Mouse (Mus musculus): Measurements from ENCODE around the gene Lrrc20. TPM values are rescaled to one million over a fixed set of nuclear protein-coding genes. Genes with fewer than 3 reads are reported as not detected.

Gene Lrrc20
- polyA plus RNA-seq, 1 experiment from 2014 or later: 9.1 TPM

DNA sequence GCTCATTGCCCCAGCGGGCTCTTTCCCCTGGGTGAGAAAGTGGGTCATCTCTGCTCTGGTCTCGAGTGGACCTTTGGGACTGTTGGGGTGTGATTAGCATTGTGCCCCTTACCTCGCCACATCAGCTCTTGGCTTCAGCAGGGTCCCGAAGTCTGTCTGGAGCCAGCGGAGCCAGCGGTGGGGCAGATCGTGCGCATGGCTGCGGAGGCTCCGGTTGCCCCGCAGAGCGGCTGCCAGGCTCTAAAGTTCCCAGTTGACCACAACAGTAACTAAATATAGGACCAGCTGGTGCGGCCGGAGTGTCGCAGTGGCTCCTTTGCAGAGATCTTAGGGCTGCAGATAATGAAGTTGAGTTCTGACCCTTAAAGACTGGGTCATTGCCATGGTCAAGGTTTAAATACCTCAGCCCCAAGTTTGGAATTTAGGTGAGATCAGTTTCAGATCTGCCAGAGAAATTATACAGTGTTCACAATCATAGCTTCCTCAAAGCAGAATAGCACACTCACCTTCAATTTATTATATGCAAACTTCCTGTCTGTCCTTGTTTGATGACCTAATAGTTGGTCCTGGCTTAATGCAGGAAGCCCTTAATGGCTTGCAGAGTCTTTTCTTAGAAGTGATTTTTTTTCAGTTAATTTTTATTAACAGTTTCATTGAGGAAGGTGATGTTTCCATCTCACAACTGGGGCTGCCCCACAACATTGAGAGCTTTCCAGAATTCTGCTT, 1.0 kb downstream of the Lrrc20 start:
- H3K9me3 ChIP-seq (replicated peaks): no peaks in the 10 kb centered on the region
- no peak for ATAC-seq
- H3K9ac ChIP-seq: peak overlapping the region; percentile 80
- 4% methylated on average over 15 of the region's 15 CpGs for WGBS (ENCODE audit: insufficient replicate concordance)
- H3K4me2 ChIP-seq: peak overlapping the region; percentile 99
- peaks cover 37% of the 10 kb centered on the region for H3K4me1 ChIP-seq
- H3K27ac ChIP-seq: peak overlapping the region; percentile 93
- H3K36me3 ChIP-seq: no peaks in the 10 kb centered on the region
- H3K4me3 ChIP-seq: peak overlapping the region; percentile 75
- H3K27me3 ChIP-seq (replicated peaks): no peaks in the 10 kb centered on the region

DNA sequence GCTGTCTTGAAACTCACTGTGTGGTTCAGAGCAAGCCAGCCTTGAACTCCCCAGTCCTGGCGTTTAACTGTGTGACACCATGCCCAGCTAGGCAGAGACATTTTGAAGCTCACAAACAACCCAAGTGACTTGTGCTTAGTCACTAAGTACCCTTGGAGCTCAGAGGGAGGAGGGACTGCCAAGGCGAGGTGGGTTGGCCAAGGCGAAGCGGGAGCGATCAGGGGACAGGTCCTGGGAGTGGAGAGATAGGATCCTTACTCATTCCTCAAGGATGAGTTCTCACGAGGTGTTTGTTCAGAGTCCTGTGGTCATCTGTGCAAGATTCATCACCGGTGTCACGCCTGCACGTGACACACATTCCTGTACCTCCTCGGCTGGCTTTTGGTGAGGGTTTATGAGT, 3.9 kb downstream of the Lrrc20 start:
- WGBS (ENCODE audit: insufficient replicate concordance): 80% methylated on average over 10 of the region's 10 CpGs
- Histone ChIP-seq H3K27me3 (replicated peaks) (no peaks in the 10 kb centered on the region), H3K36me3 (no peaks in the 10 kb centered on the region), H3K27ac (no peak overlapping the region), H3K4me3 (no peak overlapping the region), H3K4me1 (peaks cover 40% of the 10 kb centered on the region), H3K4me2 (no peak overlapping the region), H3K9ac (no peak overlapping the region), H3K9me3 (replicated peaks) (no peaks in the 10 kb centered on the region)
- no peak for ATAC-seq

DNA sequence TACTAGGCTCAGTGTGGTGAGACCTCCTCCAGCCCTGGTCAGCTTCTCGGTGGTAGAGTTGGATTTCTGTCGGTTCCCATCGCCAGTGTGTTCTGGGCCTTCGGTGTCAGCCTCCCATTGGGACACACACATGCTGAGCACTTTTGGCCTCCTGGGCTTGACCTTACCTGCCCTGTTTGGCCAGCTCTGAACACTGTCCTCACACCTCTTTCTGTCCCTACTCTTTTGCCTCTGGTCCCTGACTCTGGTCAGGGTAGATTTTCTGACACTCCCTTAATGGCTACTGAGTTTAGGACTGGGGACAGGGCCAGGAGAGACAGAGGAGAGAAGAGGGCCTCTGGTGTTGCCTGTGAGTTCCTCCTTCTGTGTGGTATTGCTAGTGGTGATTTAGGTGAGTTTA, 4.3 kb downstream of the Lrrc20 start:
- Histone ChIP-seq H3K27ac (no peak overlapping the region), H3K9me3 (replicated peaks) (no peaks in the 10 kb centered on the region), H3K36me3 (no peaks in the 10 kb centered on the region), H3K9ac (no peak overlapping the region), H3K27me3 (replicated peaks) (no peaks in the 10 kb centered on the region), H3K4me1 (peaks cover 41% of the 10 kb centered on the region), H3K4me3 (no peak overlapping the region), H3K4me2 (no peak overlapping the region)
- 73% methylated on average over 4 of the region's 4 CpGs for WGBS (ENCODE audit: insufficient replicate concordance)
- ATAC-seq: no peak

DNA sequence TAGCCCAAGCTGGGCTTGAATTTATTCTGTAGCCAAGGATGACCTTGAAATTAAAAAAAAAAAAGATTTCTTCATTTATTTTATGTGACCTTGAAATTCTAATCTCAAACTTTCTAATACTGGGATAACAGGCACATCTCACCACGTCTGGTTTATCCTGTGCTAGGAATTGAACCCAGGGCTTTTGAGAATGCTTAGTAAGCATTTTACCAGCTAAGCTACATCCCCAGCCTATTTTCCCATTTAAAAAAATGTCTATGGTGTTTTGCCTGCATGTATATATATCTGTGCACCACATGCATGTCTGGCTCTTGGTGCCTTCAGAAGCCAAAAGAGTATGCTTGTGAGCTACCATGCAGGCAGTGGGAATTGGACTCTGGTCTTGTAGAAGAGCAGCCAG, 4.9 kb downstream of the Lrrc20 start:
- 35% methylated on average over 1 of the region's 1 CpGs for WGBS (ENCODE audit: insufficient replicate concordance)
- H3K9me3 ChIP-seq (replicated peaks): no peaks in the 10 kb centered on the region
- no peak for ATAC-seq

DNA sequence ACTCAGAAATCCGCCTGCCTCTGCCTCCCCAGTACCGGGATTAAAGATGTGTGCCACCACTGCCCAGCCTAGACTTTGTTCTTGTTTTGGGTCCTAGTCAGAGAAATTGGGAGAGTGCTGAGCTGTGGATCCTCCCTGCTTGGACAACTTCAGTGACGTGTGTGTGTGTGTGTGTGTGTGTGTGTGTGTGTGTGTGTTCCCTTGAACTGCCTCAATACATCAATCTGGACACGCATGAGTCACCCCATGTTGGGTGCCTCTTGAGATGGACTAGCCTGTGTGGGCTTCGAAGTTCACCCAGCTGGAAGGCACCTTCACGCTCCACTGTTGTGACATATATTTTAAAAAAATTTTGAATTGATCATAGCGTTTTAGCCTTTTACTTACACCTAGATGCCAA, 7.2 kb downstream of the Lrrc20 start:
- no peak overlapping the region for H3K4me3 ChIP-seq
- 83% methylated on average over 7 of the region's 7 CpGs for WGBS (ENCODE audit: insufficient replicate concordance)

More for the DNA sequence above, 4.9 kb downstream of the Lrrc20 start:
- Histone ChIP-seq H3K4me3 (no peak overlapping the region), H3K27ac (no peak overlapping the region), H3K36me3 (no peaks in the 10 kb centered on the region), H3K27me3 (replicated peaks) (no peaks in the 10 kb centered on the region), H3K4me1 (peaks cover 37% of the 10 kb centered on the region), H3K9ac (no peak overlapping the region), H3K4me2 (no peak overlapping the region)

DNA sequence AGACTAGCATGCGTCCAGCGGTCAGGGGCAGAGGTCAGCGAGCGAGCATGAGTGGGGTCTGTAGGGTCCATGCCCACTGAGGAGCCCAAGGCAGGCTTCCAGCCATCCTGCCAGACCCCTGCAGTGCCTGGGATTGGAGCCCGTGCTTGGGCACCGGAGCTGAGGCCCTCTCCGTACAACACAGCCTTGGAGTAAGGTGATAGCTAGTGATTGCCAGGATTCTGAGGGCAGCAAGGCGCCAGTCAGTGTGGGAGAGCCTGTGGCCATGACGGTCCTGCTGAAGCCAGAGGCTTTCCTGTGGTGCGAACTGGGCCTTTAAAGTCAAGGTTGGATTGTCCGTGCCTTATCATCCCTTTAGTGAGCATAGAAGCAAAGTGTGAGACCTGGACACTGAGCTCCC, 9.2 kb downstream of the Lrrc20 start:
- H3K27ac ChIP-seq: no peak overlapping the region
- no peak overlapping the region for H3K4me3 ChIP-seq
- peaks cover 36% of the 10 kb centered on the region for H3K4me1 ChIP-seq
- no peak overlapping the region for H3K9ac ChIP-seq
- ATAC-seq: no peak
- H3K9me3 ChIP-seq (replicated peaks): no peaks in the 10 kb centered on the region
- 82% methylated on average over 11 of the region's 11 CpGs for WGBS (ENCODE audit: insufficient replicate concordance)
- no peak overlapping the region for H3K4me2 ChIP-seq
- H3K36me3 ChIP-seq: no peaks in the 10 kb centered on the region
- no peaks in the 10 kb centered on the region for H3K27me3 ChIP-seq (replicated peaks)

More for the DNA sequence above, 7.2 kb downstream of the Lrrc20 start:
- no peak for ATAC-seq
- H3K27ac ChIP-seq: no peak overlapping the region
- peaks cover 30% of the 10 kb centered on the region for H3K4me1 ChIP-seq
- H3K4me2 ChIP-seq: no peak overlapping the region
- H3K27me3 ChIP-seq (replicated peaks): no peaks in the 10 kb centered on the region
- no peaks in the 10 kb centered on the region for H3K36me3 ChIP-seq
- no peak overlapping the region for H3K9ac ChIP-seq
- H3K9me3 ChIP-seq (replicated peaks): no peaks in the 10 kb centered on the region

DNA sequence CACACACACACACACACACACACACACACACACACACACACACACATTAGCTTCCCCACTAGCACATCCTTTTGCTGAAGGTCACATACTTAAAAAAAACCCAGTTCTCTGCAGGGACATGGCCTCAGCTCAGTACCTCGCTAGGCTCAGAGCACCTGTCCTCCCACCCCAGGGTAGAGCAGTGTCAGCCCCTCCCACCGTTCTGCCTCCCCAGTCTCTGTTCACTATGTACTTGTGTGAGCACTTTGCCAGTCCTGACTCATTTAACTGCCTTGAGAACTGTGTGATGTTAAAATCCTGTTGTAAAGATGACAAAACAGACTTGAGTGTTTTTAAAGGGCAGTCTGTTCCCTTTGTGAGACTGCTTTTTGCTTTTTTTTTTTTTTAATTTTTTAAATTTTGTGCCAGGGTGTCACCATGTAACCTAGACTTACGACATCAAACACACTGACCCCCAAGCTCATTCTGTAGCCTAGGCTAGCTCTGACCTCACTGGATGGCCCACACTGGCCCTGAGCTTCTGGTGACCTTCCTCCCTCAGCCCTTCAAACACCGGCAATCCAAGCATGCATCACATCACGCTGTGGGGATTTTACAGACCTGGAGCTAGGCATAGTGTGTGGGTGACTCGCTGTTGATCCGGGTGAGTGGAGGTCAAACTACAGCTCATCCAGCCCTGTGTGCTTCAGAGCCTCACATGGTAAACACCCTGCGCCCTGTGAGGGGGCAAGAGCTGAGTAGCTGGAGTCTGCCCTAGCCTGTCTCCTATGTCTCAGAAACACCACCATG, 11.1 kb downstream of the Lrrc20 start:
- H3K9me3 ChIP-seq (replicated peaks): no peaks in the 10 kb centered on the region
- no peak overlapping the region for H3K9ac ChIP-seq
- WGBS (ENCODE audit: insufficient replicate concordance): 81% methylated on average over 8 of the region's 8 CpGs
- no peak overlapping the region for H3K4me3 ChIP-seq
- H3K36me3 ChIP-seq: no peaks in the 10 kb centered on the region
- no peaks in the 10 kb centered on the region for H3K27me3 ChIP-seq (replicated peaks)
- no peak for ATAC-seq
- H3K4me2 ChIP-seq: no peak overlapping the region
- peaks cover 51% of the 10 kb centered on the region for H3K4me1 ChIP-seq
- no peak overlapping the region; the same call in 1 of the 2 replicates for H3K27ac ChIP-seq

DNA sequence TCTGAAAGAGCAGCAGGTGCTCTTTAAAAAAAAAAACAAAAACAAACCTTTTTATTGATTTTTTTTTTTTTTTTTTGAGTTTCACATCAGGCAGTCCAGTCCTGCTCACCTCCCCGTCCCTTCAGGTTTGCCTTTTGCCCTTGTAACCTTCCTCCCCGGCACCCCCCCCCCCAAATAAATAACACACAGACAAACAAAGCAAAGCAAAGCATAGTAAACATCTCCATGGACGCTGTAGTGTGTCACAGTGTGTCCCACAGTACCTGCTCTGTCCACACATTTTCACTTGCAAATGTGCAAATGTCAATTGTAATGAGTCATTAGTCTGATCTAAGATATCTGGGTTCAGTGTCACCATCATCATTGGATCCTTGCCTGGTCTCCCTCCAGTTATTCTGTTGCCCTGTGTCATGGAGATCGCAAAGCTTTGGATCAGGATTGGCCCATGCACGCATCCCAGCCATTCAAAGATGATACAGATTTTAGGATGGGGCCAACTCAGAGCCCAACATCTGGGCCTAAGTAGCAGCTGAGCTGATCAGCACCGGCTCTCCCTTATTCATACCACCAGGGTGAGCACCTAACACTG, 13.0 kb downstream of the Lrrc20 start:
- Histone ChIP-seq H3K36me3 (no peaks in the 10 kb centered on the region), H3K9ac (no peak overlapping the region), H3K9me3 (replicated peaks) (no peaks in the 10 kb centered on the region), H3K4me1 (peaks cover 62% of the 10 kb centered on the region), H3K27ac (peak overlapping the region; percentile 10; the same call in 1 of the 2 replicates), H3K4me3 (no peak overlapping the region), H3K27me3 (replicated peaks) (no peaks in the 10 kb centered on the region), H3K4me2 (no peak overlapping the region)
- ATAC-seq: no peak
- 74% methylated on average over 6 of the region's 6 CpGs for WGBS (ENCODE audit: insufficient replicate concordance)

DNA sequence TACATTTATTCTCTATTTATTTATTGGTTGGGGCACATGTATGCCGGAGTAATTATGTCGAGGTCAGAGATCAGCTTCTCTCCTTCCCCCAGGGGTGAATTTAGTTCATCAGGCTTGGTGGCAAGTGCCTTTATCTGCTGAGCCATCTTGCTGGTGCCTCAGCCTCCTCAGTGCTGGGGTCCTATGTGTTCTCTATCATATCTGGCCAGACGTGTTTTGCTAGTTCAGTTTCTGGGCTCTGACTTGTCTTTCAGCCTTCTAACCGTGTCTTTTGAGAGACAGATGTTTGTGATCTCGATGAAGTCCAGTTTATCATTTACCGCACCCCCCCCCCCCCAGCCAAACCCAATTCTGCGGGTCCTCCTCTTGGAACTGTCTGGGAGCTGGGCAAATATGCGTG, 16.0 kb downstream of the Lrrc20 start:
- H3K4me3 ChIP-seq: peak overlapping the region; percentile 42
- peak overlapping the region; percentile 82 for H3K4me2 ChIP-seq
- peak overlapping the region; percentile 95 for H3K27ac ChIP-seq
- ATAC-seq: peak; percentile 88
- WGBS (ENCODE audit: insufficient replicate concordance): 13% methylated on average over 8 of the region's 8 CpGs
- no peaks in the 10 kb centered on the region for H3K9me3 ChIP-seq (replicated peaks)
- peak overlapping the region; percentile 63 for H3K9ac ChIP-seq
- no peaks in the 10 kb centered on the region for H3K36me3 ChIP-seq
- no peaks in the 10 kb centered on the region for H3K27me3 ChIP-seq (replicated peaks)
- H3K4me1 ChIP-seq: peaks cover 76% of the 10 kb centered on the region

DNA sequence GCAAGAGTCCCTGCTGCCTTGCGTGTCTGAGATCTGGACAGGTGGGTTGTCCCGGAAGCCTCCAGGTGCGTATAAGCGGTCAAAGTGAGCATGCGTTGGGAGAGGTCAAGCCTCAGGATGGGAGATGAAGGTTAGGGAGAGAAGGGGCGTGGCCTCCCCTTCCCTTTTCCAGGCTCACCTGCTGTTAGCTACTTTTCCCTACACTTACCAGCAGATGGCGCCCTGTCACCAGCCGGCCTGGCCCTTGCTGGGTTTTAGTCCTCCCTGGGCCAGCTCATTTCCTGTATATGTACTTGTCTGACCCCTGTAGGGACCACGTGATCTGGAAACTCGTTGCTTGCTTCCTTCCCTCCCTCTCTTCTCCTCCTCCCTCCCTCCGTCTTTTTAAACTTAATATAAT, 16.4 kb downstream of the Lrrc20 start:
- ATAC-seq: peak; percentile 80
- Histone ChIP-seq H3K36me3 (no peaks in the 10 kb centered on the region), H3K9ac (peak overlapping the region; percentile 63), H3K9me3 (replicated peaks) (no peaks in the 10 kb centered on the region), H3K27ac (peak overlapping the region; percentile 95), H3K4me1 (peaks cover 72% of the 10 kb centered on the region), H3K4me2 (peak overlapping the region; percentile 82), H3K4me3 (peak overlapping the region; percentile 42), H3K27me3 (replicated peaks) (no peaks in the 10 kb centered on the region)
- WGBS (ENCODE audit: insufficient replicate concordance): 6% methylated on average over 11 of the region's 11 CpGs

DNA sequence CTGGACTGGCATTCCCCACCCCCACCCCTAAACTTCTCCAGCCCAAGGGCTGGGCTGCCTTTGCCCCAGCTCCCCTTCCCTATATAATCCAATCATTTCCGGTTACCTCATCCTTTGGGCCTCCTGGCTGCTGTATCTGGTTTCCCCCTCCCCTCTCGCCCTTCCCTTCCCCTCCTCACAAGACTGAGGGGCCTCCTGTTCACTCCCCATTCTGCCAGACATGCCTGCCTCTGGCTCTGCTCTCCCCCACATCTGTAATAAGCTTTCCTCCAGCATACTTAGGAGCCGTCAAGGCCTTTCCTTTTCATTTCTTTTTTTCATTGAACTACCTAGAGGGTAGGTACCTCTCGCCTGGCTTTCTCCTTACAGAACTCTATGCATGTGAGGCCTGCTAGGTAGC, 19.9 kb downstream of the Lrrc20 start:
- Histone ChIP-seq H3K27ac (0 out of 2 replicates have a peak overlapping the region, but pooled peaks have one; percentile 3), H3K4me1 (peaks cover 51% of the 10 kb centered on the region), H3K9me3 (replicated peaks) (no peaks in the 10 kb centered on the region), H3K4me3 (no peak overlapping the region), H3K9ac (no peak overlapping the region), H3K36me3 (no peaks in the 10 kb centered on the region; the same call in 1 of the 2 replicates), H3K4me2 (no peak overlapping the region), H3K27me3 (replicated peaks) (no peaks in the 10 kb centered on the region)
- 57% methylated on average over 4 of the region's 4 CpGs for WGBS (ENCODE audit: insufficient replicate concordance)
- ATAC-seq: no peak

DNA sequence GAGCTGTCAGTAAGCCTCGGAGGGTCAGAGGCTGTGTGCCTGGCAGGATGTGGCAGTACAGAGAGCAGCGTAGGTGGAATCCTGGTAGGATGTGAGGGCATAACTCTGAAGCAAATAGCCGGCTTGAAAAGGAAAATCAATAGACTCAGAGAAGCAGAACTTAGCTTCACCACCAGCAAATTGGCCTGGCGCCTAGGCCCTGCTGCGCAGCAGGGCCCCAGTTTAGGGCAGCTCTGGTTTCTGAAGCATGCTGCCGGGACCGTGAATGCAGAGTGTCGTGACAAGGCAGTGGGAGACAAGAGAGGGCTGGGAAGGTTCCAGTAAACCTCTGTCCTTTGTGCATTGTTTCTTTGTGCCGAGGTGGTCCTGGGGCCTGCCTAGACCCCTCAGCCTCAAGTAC, 20.6 kb downstream of the Lrrc20 start:
- Histone ChIP-seq H3K9me3 (replicated peaks) (no peaks in the 10 kb centered on the region), H3K4me2 (no peak overlapping the region)
- ATAC-seq: no peak

More for the DNA sequence above, 20.6 kb downstream of the Lrrc20 start:
- H3K9ac ChIP-seq: no peak overlapping the region
- no peak overlapping the region for H3K4me3 ChIP-seq
- peaks cover 43% of the 10 kb centered on the region for H3K4me1 ChIP-seq
- 72% methylated on average over 9 of the region's 9 CpGs for WGBS (ENCODE audit: insufficient replicate concordance)
- H3K27ac ChIP-seq: 0 out of 2 replicates have a peak overlapping the region, but pooled peaks have one; percentile 41
- no peaks in the 10 kb centered on the region for H3K27me3 ChIP-seq (replicated peaks)
- no peaks in the 10 kb centered on the region; the same call in 1 of the 2 replicates for H3K36me3 ChIP-seq
